Mouse (Mus musculus): ENCODE results near the gene Tapbp.

GRCm38 (mm10) chr17:33913905-33914304, 1.8 kb upstream of the Tapbp start:
- no peak for TF ChIP-seq POLR2A (IDR thresholded peaks at IDR 0.05; ENCODE audit: borderline replicate concordance, insufficient read depth, low read length)
- TF ChIP-seq CTCF (IDR thresholded peaks at IDR 0.05; ENCODE audit: borderline replicate concordance, insufficient read depth, low read depth, low read length): no peak

Data from cerebellum, adult 2 months (tissue).